Mouse (Mus musculus): Measurements from ENCODE around the gene Ppp2r2d.

Ppp2r2d gene

DNA sequence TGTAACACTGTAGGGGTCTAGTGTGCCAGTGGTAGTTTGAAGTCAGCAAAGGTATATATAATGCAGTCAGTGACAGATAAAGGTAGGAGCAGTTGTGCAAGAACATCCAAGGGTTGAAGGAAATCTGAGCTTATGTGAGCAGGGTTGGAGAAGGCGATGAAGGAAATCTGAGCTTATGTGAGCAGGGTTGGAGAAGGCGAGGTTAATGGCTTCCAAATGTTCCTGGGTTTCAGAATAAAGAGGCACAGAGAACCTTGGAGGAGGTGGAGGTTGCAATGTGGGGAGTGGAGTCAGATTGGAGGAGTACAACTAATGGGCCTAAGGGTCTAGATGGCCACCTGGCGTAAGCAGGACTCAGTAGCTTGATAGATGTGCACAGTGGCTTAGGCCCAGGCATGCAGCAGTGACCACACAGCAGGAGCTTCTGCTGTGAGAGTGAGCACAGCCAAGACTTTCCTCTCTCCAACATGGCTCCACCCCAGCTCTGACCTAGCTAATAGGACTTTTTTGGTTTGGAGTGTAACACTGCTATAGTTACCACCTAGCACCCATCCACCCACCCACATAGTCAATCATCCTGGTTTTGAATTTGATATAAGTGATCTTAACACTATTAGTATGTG, 18.2 kb downstream of the Ppp2r2d start:
- no peak for DNase-seq

DNA sequence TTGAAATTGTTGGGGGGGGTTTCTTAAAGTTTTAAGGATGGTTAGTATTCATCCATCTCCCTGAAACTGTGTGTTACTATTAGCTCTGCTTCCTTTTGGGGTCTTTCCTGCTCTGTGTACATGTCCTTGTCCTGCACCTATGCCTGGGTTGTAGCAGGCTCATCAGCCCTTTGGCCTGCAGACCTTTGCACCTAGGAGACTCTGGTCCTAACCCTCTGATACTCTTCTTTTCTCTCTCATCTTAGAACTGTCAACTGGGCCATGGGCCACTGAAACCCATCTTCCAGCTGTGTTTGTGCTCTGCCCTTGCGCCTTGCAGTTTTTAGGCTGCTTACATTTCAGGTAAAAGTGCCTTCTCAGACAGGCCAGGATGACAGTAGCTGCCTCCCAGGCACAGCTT, 18.9 kb downstream of the Ppp2r2d start:
- no peak for DNase-seq

DNA sequence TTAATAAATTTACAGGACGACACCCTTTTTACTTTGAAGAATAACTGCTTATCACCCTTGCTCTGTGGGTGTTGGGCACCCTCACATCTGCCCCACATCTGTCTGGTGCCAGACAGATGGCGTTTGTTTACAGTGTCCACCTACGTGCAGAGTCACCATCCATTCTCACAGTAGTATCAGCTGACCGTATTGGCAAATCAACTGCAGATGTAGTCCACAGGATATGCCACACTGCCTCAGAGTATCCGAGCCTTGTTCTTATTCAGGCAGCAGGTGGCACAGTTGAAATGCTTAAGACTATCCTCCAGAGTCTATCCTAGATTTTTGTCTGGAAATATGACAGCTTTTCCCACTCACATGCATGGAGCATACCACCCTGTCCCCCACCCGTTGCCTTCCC, 21.4 kb downstream of the Ppp2r2d start:
- no peak for DNase-seq

DNA sequence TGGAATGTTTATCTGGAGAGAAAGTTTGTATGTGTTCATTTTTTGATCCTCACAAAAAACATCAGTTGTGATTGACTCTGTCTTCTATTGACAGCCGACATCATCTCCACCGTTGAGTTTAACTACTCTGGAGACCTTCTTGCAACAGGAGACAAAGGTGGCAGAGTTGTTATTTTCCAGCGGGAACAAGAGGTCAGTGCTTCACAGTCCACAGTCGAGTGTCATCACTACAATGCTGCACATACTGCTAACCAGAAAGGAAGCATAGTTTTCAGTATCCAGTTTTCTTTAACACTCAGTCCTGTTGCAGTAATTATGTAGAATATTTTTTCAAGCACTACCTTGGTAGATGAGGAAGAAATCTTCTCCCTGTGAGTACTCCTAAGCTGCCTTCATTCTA, 22.4 kb downstream of the Ppp2r2d start:
- no peak for DNase-seq

GRCm38 (mm10) chr7:138872956-138873355, 27.1 kb downstream of the Ppp2r2d start:
- no peak for DNase-seq

- no peak for DNase-seq
These were observed 29.2 kb downstream of the Ppp2r2d start for GRCm38 (mm10) chr7:138875031-138875430.

DNA sequence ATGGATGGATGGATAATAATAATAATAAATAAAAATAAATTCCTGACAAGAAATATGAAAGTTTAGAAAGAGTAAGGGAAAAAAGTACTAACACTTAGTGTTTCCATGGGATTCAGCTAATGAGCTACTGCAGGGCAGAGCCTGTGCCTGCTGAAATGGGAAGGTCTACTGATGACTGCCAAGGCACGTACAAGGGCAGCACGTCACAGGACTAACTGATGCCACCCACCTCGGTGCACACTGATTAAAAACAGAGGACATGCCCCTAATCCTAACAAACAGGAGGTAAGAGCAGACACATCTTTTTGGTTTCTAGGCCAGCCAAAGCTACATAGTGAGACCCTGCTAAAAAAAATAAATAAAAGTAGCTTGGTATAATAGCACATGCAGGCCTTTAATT, 37.8 kb downstream of the Ppp2r2d start:
- DNase-seq, result no peak

DNA sequence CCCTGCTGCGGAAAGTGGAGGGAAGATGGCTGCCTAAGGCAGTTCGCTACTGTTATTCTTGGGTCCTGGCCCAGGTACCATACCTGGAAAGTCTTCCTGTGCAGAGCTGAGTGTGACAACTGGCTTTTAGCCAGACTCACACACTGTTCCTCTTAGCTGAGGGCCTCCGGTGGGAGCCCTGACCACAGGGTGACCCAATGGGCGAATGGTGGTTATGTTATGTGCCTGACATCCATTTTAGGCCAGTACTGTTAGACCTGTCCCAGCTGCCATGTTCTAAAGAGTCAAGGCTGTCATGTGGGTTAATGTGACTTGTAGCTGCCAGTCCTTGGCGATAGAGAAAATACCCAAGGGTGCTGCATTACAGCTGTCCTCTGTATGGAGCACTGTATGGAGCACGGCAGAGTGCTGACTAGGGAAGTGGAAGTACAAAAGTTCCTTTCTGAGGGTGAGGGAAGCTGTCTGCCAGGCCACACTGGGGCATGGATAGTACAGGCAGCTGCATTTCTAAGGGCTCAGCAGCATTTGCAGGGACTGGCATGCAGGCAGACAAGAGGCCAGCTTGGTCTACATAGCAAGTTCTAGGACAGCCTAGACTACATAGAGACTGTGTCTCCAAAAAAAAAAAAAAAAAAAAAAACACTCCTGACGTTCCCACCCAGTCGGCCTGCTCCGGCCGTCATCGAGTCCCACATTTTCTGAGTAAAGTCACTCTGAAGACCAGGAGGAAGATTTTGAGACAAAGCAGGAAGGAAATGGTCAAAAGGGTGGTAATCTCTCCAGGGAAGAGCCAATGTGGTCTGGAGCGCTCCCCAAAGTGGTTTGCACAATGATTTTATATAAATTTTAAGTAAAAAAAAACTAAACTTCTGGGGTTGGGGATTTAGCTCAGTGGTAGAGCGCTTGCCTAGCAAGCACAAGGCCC, 39.7 kb downstream of the Ppp2r2d start:
- no peak for DNase-seq

DNA sequence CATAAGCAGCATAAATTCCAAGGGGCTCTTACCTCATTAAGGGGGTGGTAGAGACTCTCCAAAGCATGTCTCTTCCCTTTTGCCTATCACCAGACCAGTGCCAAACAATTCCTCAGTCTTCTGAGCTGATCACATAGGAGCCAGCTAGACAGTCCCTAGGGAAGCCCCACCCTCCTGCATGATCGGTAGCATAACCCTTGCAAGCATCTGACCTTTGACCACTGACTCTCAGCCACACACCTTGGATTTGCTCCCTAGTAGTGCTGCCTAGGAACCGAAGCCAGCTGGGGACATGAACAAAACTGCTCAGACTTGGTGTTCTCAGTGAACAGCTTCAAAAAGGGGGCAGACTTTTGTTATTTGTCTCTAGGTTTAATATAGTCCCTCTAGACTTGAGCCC, 52.2 kb downstream of the Ppp2r2d start:
- DNase-seq, result no peak

DNA sequence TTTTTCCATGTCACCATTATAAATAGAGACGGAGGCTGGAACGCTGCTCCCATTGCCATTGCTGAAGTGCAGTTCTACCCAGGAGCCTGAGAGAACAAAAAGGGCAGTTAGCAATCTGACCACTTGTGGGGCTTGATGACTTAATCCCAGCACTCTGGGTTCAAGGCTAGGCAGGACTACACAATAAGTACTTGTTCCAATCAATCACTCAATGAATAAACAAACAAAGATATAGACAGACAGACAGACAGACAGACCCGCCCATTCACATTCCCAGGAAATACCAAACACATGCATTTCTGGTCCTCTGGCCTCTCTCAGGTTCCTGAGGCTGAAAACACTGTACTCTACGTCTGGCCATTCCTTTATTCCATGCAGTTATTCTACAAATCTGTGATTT, 52.9 kb downstream of the Ppp2r2d start:
- DNase-seq, result no peak

DNA sequence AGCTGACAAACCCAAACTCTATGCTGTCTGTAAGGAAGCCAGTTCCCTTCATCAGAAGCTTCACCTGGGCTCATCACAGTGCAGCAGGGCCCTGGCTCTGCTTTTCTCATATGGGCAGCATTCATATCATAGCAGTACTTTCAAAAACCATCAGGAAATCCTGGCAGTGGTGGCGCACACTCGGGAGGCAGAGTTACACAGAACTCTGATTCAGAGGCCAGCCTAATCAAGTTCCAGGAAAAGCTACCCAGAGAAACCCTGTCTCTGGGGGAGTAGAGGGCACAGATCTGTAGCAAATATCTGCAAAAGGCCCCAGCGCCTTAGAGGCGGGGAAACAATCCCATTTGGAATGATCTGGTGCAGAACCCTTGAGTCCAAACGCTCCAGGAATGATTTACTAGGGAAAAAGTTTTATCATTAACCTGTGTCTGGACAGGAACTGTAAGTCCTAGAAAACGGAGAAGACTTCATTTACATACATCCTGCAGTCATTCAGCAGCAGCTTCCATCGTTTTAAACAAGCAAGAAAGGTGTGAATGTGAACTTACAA, 58.1 kb downstream of the Ppp2r2d start:
- no peak for DNase-seq

- DNase-seq, result no peak
These were observed 60.6 kb downstream of the Ppp2r2d start for GRCm38 (mm10) chr7:138906441-138906840.

- DNase-seq, result peak; percentile 41
These were observed 61.2 kb downstream of the Ppp2r2d start for GRCm38 (mm10) chr7:138907043-138907442.

DNA sequence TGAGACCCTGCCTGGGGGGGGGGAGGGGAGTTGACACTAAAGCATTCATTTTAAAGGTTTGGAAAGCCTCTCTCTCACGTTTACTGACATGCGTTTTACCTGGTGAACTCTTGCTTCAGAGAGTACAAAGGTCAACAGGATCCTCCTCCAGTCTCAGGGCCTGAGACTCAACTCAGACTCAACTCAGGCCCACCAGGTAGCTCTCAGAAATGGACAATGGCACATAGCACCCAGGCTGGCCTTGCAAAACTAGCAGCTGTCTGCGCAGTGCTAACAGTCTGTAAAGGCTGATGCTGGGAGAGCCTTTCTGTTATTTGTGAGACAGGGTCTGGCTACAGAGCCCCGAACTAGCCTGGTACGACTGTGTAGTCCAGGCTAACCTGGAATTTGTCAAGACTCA, 62.1 kb downstream of the Ppp2r2d start:
- DNase-seq, result peak; percentile 22

DNA sequence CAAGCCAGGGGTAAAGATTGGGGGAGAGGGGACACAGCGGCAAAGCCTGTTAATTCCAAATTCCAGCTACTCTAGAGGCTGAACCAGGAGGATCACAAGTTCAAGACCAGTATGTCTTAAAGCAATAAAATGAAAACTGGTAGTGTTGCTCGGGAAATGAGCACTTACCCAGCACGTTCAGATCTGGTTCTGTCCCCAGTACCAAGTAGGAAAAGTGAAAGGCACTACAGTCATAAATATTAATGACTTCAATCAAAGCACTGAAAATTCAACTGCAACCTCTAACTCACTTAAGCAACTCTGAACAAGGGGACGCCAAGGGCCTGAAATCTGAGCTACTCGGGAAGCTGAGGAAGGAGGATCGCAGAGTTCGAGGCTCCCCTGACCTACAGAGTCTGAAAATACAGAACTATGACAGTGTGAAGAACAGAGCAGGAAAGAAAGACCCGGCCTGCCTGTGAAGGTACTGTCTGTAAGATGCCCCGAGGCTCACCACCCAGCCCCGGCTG, 62.9 kb downstream of the Ppp2r2d start:
- no peak for DNase-seq

DNA sequence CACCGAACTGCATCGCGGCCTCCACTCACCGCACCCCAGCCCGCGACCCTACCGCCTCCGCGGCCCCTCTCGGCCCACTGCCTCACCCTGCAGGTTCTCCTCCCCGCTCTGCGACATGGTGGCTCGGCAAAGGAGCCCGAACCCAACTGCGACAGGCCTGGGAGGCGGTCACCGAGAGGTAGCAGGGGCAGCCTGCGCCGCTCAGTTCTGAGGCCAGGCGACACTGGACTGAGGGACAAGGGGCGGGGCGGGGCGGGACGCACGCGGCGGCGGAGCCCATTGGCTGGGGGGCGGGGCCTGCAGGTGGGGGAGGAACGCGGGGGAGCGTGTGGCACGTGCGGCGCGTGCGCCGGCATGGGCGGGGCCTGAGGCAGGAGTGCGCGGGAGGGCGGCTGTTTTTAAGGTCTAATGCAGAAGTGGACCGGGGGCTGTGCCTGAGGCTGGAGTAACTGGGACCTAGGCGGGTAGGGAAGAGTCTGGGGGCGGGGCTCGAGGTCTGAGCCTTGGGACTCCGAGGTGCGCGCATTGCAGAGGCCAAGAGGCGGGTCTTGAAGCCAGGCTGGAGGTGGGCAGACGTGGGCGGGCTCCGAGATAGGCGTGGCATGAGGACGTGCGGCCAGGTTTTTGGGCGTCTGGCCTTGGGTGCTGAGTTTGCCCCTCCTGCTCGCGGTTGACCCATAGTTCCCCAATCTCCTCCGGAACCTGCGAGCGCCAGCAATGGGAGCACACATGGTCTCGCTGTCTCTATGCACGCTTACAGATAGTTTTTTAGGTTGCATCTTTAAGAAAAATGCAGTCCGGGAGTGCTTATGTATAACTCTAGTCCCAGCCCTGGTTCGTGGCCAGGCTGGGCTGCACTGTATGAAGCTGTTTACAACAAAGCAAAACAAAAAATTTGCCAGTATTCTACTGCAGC, 63.7 kb downstream of the Ppp2r2d start, which contains the start of gene Bnip3:
TSS of gene Bnip3 (minus strand) at position 243 of the 916 bp plus-strand sequence.
- peak; percentile 93 for DNase-seq

- no peak for DNase-seq
These were observed 64.3 kb downstream of the Ppp2r2d start for GRCm38 (mm10) chr7:138910193-138910562.

GRCm38 (mm10) chr7:138913616-138914015, 67.7 kb downstream of the Ppp2r2d start:
- no peak for DNase-seq

DNA sequence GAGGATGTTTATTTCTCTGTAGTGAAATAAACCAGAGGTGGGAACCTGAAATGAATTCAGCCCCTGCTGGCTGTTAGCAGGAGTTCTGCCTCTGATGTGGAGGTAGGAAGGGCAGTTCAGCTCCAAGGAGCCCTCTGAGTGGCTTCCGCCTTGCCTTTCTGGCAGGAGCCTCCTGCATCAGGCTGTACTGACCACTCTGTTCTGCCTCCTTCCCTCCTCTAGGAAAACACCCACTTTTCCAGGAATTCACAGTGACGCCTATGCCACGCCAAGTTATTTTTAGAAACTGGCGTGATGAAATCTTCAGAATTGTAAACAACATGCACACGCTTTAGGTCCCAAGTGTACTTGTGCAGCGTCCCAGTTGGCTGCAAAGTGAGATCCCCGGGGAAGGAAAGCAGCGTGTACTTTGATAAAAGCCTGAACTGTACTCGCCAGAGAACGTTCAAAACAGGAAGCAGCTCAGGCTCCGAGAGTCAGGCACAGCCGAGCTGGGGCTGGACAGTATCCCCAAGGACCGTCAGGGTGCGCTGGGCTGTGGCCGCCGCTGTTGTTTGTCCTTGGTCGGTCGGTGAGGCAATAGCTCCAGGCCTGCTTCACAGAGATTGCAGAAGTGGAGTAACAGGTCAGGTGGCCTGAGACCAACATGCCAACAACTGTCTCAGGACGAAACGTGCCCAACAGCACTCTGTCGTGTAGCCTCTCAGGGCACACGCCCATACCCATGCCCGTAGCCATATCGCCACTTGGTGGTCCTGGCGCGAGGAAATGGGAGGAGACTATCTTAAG, 73.5 kb downstream of the Ppp2r2d start:
- DNase-seq, result no peak

DNA sequence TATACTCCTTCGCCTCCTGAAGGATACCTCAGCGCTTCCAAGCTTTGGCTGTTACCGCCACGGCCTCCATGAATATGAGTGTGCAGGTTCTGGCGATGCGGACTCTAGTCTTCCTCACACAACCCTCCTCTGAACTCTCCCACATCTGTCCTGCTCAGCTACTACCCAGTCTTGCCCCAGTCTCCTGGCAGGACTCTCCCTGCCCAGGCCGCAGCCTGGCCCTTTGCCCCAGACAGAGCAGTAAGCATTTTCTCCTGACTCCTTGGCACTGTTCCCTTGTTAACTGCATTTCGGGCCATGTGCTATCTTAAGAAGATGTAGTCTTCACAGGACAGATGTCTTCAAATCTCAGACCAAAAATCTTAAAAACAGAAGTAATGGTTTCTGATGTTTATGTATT, 75.7 kb downstream of the Ppp2r2d start:
- DNase-seq, result no peak

DNA sequence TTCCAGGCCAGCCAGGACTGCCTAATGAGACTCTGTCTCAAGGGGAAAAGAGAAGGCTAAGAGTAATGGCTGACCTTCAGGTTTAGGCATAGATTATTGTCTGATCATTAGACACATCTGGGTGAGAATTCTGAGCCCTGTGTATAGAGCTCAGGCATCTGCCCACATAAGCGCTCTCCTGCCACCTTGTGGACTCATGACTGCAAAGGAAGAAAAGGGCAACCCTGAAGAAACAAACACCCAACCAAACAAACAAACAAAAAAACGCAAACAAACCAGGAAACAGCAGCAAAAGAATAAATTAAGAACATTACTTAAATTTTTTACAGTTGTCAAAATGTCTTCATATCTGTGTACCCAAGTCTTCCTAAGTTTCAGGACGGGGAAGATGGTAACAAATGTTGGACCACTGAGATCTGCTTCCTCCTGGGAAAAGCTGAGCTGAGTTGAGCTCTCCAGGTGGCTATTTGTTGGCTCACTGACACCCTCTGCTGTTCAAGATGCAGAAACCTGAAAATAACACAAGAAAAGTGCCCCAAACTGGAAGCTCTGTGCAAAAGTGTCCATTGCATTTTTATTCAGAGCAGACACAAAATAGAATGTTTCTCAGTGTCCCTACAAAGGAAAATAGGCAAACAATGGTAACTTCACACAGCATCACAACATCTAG, 78.0 kb downstream of the Ppp2r2d start:
- DNase-seq, result no peak

All from cerebellum, adult 11-12 months (tissue).